Mouse (Mus musculus) lung, postnatal 4 days (tissue): ENCODE data around the gene Ankrd54.
"Not testable (repeated sequence)": the region's sequence is repeated elsewhere in the genome, so short reads cannot be mapped to it uniquely, and the experiment has no call there.

Experiments
- DNase-seq, 2 experiments: peaks; one replicate each; pipeline ENCODE4 v3.0.0; 2021

Gene Ankrd54

GRCm38 (mm10) chr15:79040501-79041416, 21.9 kb downstream of the Ankrd54 start:
- DNase-seq: peak; percentile 33 to 40

DNA sequence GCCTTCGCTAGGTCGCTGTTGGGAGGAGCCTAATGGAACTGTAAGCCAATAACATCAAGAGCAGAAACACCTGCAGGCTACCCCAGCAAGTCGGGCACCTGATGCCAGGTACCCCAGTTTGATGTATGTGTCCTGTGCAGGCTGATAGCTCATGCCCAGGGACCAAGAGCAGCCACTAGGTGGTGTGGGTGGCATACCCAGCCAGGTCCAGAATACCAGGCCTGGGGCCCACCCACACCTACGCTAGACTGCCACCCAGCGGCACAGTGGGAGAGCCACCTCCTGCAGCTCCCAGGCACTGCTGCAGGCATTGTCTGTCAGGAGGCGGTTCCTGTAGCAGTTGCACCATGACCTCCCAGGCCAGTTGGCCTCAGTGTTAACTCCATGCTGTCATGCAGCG, 23.8 kb downstream of the Ankrd54 start:
- DNase-seq: peak; percentile 91

DNA sequence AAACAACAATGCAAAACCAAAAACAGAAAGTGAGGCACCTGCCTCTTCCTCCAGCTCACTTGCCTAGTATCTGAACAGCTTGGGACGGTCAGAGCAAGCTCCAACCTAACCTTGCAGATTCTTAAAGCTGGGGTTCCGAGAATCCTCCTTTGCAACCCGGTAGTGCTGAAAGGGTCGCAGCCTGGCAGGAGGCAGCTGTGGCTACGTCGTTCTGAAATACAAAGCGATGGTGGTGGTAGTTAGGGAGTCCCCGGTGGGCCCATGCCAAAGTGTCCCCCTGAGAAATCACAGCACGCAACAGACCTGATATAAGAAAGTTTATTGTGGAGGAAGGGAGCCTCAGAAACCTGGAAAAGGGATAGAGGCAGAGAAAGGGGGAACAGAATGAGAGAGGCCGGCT, 24.4 kb downstream of the Ankrd54 start:
- no peak for DNase-seq

DNA sequence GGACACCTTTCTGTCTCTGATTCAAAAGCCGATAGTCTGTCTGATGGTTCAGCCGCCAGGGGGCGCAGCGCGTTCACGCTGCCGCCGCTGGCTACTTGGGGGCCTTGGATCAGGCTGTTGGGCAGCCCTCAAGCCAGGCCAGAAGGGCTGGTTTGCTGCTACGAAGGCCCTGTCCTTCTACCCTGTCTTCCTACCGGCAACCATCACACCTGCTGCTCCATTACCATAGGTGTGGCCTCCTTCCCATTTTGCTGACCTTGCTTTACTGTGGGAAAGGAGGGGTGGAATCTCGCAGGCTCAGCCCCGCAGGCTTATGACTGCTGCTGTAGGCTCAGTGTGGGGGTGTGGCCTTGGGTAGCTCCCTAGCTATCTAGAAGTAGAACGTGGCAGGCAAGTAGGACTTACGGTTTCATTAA, 24.8 kb downstream of the Ankrd54 start:
- DNase-seq: peak; percentile 72 to 79

GRCm38 (mm10) chr15:79031908-79032307, 30.8 kb downstream of the Ankrd54 start:
- DNase-seq: not testable (repeated sequence)

DNA sequence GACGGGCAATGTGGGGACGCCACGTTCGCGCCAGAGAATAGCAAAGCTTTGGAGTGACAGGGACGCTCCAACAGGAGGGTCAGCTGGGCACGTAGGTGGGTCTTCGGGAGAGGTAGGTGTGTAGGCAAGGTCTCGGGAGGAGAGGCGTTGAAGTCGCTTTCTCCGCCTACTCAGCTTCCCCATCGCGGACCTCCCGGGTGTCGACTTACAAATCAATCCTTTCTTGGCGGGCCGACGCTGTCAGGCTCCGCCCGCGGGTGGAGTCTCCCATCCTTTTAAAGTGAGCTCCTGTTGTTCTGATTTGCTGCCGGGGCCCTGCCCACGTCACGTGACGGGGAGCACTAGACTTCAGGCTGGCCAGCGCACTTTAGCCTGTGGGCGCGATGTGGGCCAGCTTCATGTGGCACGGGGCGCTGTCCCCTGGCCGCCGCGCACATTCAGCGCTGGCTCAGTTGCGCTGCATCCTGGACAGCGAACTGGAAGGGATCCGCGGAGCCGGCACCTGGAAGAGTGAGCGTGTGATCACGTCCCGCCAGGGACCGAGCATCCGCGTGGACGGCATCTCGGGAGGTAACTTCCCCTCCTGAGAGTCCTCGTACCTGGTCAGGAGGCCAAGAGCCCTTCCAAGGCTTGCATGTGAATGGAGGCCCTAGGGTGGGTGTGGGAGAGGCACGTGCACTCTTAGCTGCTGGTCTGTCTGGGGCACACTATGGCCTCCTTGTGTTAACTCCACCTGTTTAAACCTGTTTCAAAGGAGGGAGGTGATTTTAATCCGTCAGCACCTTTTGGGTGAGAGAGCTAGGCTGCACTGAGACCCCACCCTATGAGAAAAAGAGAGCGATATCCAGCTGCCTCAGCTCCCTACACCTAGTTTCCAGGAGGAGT, 31.9 kb downstream of the Ankrd54 start:
- peak; percentile 89 to 95 for DNase-seq

- no peak for DNase-seq
Measured at GRCm38 (mm10) chr15:79029519-79030241, 33.0 kb downstream of the Ankrd54 start.

DNA sequence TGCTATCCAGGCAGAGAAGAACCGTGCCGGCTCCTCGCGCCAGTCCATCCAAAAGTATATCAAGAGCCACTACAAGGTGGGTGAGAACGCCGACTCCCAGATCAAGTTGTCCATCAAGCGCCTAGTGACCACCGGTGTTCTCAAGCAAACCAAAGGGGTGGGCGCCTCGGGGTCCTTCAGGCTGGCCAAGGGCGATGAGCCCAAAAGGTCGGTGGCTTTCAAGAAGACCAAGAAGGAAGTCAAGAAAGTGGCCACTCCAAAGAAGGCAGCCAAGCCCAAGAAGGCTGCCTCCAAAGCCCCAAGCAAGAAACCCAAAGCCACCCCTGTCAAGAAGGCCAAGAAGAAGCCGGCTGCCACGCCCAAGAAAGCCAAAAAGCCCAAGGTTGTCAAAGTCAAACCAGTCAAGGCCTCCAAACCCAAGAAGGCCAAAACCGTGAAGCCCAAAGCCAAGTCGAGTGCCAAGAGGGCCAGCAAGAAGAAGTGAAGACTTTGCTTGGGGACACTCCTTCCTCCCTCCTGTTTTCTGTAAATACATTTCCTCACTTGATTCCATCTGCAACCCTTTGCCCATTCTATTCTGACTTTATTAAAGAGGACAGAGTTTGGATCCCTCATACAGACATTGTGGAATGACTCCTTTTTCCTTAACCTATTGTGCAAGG, 33.7 kb downstream of the Ankrd54 start:
- DNase-seq: no peak

- peak; percentile 97 for DNase-seq
Measured at GRCm38 (mm10) chr15:79028237-79028738, 34.4 kb downstream of the Ankrd54 start, which contains the start of gene H1f0. TSS of gene H1f0 (plus strand) at chr15:79028450.

DNA sequence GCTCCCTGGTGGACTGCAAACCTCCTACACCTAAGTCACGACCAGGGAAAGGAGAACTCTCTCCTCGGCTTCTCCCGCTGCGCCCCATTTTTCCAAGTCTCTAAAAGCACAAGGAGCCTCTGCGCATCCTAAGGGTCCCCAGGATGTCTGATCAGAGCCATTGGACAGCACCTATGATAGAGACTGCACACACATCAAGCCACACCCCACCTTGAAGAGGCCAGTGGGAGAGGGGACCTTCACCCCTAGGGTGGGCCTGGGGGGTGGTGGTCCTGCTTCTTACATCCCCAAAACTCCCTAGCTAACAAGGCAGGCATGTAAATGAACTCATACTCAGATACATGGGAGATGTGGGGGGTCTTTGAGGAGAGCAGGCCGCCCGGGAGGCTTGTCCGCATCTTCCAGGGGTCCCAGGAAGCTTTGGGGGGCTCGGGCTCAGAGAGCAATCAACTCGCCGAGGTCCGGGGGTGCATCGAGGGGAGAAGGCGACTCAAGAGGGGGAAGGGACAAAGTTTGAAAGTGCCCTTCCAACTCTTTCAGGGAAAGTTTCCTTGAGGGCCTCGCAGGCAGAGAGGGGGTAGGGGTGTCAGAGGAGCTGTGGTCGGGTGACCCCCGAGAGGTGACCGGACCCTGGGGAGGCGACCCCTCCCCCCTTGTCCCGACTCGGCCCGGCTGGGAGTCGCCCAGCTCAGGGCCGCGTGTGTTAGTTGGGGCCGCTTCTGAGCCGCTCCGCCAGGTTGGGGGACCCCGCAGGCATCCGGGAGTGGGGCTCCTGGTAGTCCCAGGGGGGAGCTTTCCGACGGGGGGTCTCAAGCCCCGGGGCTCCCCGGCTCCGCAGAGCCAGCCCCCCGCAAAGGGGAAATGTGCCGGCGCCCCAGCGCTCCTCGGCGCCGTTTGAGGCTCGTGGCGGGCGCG, 35.1 kb downstream of the Ankrd54 start:
- DNase-seq: peak; percentile 63

DNA sequence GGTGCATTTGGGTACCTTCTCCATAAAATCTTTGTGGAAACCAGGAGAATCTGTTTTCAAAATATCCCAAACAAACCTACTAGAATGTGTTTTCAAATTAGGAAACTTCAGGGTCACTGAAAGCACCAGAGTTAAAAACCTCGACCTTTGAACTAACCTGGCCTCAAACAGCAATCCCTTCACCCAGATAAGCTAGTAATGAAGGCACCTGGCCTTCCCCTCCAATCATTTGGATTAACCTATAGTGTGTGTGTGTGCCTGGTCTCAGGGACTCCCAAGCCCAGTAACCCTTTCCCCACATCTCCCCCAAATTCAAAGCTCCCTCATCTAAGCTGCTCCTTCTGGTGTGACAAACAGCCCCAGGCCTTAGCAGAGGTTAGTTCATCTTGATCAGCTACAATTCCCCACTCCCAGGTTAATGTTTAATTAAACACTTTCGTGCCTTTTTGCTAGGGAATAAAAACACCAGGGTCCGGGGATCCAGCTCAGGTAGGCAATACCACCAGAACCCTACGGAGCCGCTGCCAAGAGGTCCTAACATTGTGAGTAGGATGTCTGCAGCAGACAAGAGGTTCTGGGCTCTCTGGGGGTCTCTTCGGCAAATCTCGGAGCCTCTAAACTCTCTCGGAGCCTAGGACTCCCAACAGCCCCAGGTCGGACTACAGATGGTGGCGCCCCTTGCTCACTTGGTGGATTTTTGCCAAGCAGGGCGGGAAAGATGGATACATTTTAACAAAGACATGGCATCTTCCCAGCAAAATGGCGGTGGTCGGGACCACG, 36.0 kb downstream of the Ankrd54 start:
- DNase-seq: peak in 1 of 2 experiments; percentile 14

DNA sequence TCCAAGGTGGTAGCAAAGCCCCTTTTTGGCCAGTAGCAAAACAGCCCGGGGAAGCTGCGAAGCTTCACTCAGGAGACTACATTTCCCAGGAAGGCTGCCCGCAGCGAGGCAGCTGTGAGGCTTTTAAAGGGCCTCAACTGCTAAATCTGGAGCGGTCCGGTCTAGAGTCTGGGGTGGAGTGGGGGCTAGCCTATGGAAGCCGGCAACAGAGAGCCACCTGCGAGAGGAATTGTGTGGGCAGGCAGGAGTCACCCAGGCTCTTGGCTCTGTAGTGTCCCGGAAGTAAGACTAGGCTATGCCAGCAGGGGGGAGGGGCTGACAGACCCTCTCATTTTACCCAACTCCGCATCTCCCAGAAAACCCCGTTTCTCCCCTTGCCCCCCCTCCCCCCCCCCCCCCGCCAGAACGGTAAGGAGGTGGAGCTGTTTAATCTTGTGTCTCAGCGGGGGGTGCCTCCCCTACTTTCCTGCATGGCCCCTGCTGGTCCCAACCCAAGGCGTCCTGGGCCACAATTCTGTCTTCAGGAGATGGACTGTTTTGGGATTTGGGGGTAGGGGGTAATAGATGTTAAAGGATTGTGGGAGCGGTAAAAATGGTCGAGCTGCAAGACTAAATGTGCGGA, 36.9 kb downstream of the Ankrd54 start:
- DNase-seq: no peak

GRCm38 (mm10) chr15:79023366-79023765, 39.3 kb downstream of the Ankrd54 start:
- DNase-seq: no peak

GRCm38 (mm10) chr15:79022671-79023230, 39.9 kb downstream of the Ankrd54 start:
- DNase-seq: no peak

DNA sequence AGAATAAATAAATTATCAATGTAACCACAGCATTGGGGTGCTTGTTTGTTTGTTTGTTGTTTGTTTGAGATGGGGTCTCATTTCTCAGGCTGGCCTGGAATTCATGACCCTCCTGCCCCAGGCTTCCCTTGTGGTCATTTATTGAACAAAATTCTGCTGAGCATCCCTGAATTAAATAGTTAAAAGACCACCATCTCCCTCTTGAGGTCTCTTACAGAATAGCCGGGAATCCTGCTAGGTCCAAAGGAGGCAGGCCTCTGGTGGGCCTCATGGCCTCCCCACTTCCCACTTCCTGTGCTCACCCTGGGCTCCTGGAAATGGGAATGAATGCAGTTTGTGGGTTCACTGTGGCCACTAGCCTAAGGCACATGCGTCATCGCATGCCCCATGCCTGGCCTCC, 43.8 kb downstream of the Ankrd54 start:
- no peak for DNase-seq

- DNase-seq: no peak
Measured at GRCm38 (mm10) chr15:79018191-79018590, 44.5 kb downstream of the Ankrd54 start.

DNA sequence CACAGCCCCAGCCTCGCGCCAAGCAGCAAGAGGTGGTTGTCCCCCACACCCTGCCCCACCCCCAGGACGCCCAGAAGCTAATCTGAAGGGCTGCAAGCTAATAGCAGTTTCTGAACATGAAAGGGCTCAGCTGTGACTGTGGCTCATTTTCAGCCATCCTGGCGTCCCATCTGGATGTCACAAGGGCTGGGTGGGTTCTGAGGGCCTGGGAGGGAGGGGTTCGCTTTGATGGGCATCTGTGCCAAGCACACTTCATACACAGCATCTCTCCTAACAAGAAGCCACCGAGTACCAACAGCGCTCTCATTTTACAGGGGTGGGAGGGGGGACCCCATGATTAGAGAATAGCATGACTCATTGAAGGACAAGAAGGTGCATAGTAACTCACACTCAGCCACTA, 49.3 kb downstream of the Ankrd54 start:
- no peak for DNase-seq

DNA sequence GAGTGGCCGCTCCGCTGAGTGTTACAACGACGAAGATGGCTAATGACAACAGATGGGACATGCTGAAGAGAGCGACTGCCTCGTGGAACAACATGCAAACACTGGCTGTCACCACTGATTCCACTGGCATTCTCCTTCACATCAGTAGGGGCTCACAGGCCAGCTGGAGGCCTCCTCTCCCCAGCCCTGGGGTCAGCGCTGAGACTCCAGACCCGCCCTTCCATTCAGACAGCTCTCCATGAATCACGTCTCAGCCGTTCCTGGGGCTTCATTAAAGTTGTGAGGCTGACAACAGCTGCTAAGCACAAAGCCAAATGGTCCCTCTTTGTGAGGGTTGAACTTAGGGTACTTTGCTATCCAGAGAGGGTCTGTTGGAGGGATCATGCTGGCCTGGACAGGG, 51.1 kb downstream of the Ankrd54 start:
- no peak for DNase-seq

DNA sequence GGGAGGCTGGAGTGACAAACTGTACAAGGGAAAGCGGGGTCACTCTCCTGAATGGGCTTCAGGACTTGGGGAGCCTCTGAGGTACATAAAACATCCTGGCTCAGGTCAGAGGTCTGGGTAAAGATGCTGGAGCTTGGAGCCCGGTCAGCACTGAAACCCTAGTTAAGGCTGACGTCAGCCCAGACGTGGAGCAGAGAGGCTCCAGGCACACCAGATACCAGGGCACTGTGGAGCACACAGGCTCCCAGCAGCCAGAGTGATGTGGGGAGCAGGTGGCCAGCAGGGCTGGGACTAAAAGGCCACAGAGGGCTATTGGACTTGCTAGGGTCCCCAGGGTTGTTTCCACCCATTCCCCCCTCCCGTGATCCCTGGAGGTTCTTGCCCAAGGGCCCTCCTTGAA, 53.0 kb downstream of the Ankrd54 start:
- DNase-seq: no peak
